ENCODE assay signal across 8 mouse cellular contexts in the genomic region with DNA sequence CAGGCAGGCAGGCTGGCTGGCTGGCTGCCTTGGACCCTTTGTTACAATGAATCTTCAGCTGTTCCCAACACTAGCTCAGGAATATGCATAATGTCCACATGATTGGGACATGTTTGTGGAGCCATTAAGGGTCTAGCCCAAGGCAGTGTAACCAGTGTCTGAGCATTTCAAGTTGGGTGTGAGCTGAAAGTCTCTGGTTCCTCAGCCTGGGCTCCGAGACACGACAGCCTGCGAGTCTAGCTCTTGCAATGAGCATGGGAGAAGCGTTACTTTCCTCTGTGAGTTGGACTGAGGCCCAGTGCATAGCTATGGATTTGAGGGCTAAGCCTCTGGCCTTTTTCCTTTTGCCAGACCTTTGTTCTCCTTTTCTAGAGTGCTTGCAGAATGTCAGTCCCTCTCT. TPM values are rescaled to one million over a fixed set of nuclear protein-coding genes. Genes with fewer than 3 reads are reported as not detected.
DNase-seq lines count a peak whose midpoint lies in the region; ATAC-seq and TF ChIP-seq lines count a peak whose summit lies in the region.

No protein-coding gene starts in this region.

- DNase-seq in cerebellum, postnatal 10 days, result peak; percentile 29 to 45
- DNase-seq in cerebellum, adult 18-20 months, result no peak
- DNase-seq in lung, postnatal 0 days (ENCODE audit: low spot score), result peak; percentile 46
- DNase-seq in lung, postnatal 14 days, result no peak

- no peak for TF ChIP-seq CTCF in lung, postnatal 0 days (IDR thresholded peaks at IDR 0.05)

- peaks cover 8% of the 10 kb centered on the region; the same call in 1 of the 2 replicates for H3K4me1 ChIP-seq in lung, postnatal 0 days (ENCODE audit: insufficient read depth, low read depth, low read length)
- peaks cover 11% of the 10 kb centered on the region for H3K4me1 ChIP-seq in hindbrain, embryonic 16.5 days (ENCODE audit: control insufficient read depth, insufficient read depth, low read depth, low read length)
- H3K4me1 ChIP-seq in stomach, embryonic 15.5 days, result peaks cover 16% of the 10 kb centered on the region

- ATAC-seq in lung, postnatal 0 days, result no peak; the same call in 1 of the 2 replicates
- ATAC-seq in hindbrain, embryonic 16.5 days, result peak; percentile 60
- ATAC-seq in stomach, embryonic 15.5 days (ENCODE audit: insufficient read depth, low FRiP score, low read depth), result peak; percentile 12; the same call in 1 of the 2 replicates
- no peak for ATAC-seq in CD4-positive, CD25-positive, alpha-beta regulatory T cell, adult 4 months
- no peak for ATAC-seq in granulocyte monocyte progenitor cell, adult 5-6 weeks (replicated peaks; ENCODE audit: poor library complexity, severe bottlenecking)

- H3K4me2 ChIP-seq in lung, postnatal 0 days (replicated peaks; ENCODE audit: low read depth, low read length), result no peak overlapping the region
- no peak overlapping the region for H3K4me2 ChIP-seq in hindbrain, embryonic 16.5 days (ENCODE audit: low read length)
- no peak overlapping the region for H3K4me2 ChIP-seq in stomach, embryonic 15.5 days

- 19% methylated on average over 4 of the region's 4 CpGs for WGBS in lung, postnatal 0 days
- 21% methylated on average over 4 of the region's 4 CpGs for WGBS in hindbrain, embryonic 16.5 days
- WGBS in stomach, embryonic 15.5 days, result 39% methylated on average over 4 of the region's 4 CpGs

- H3K36me3 ChIP-seq in lung, postnatal 0 days (ENCODE audit: insufficient read depth, low read length), result no peaks in the 10 kb centered on the region; the same call in 1 of the 2 replicates
- no peaks in the 10 kb centered on the region for H3K36me3 ChIP-seq in hindbrain, embryonic 16.5 days (ENCODE audit: control insufficient read depth, insufficient read depth, low read length)
- H3K36me3 ChIP-seq in stomach, embryonic 15.5 days, result no peaks in the 10 kb centered on the region

- no peak overlapping the region for H3K9ac ChIP-seq in lung, postnatal 0 days (replicated peaks; ENCODE audit: low read depth)
- no peak overlapping the region for H3K9ac ChIP-seq in hindbrain, embryonic 16.5 days (ENCODE audit: low read depth, low read length)
- no peak overlapping the region for H3K9ac ChIP-seq in stomach, embryonic 15.5 days

- no peak overlapping the region for H3K27ac ChIP-seq in lung, postnatal 0 days (ENCODE audit: low read length)
- H3K27ac ChIP-seq in hindbrain, embryonic 16.5 days (ENCODE audit: low read depth, low read length), result peak overlapping the region; percentile 63; the same call in 1 of the 2 replicates
- peak overlapping the region; percentile 55 for H3K27ac ChIP-seq in stomach, embryonic 15.5 days

- TF ChIP-seq EP300 in lung, postnatal 0 days (IDR thresholded peaks at IDR 0.05), result no peak

- H3K9me3 ChIP-seq in lung, postnatal 0 days (ENCODE audit: low read length), result no peaks in the 10 kb centered on the region
- no peaks in the 10 kb centered on the region for H3K9me3 ChIP-seq in hindbrain, embryonic 16.5 days (ENCODE audit: control insufficient read depth, low read length)
- no peaks in the 10 kb centered on the region for H3K9me3 ChIP-seq in stomach, embryonic 15.5 days

- no peaks in the 10 kb centered on the region for H3K27me3 ChIP-seq in lung, postnatal 0 days (replicated peaks; ENCODE audit: insufficient read depth, low read length)
- H3K27me3 ChIP-seq in hindbrain, embryonic 16.5 days (replicated peaks; ENCODE audit: control insufficient read depth, insufficient read depth, low read length), result no peaks in the 10 kb centered on the region
- no peaks in the 10 kb centered on the region for H3K27me3 ChIP-seq in stomach, embryonic 15.5 days (replicated peaks)

- no peak overlapping the region for H3K4me3 ChIP-seq in lung, postnatal 0 days (ENCODE audit: low read depth, low read length)
- no peak overlapping the region for H3K4me3 ChIP-seq in hindbrain, embryonic 16.5 days (ENCODE audit: low read length)
- H3K4me3 ChIP-seq in stomach, embryonic 15.5 days (replicated peaks), result no peak overlapping the region

RNA-seq across cellular contexts. Expression of a gene that starts 35.6 kb away (rescaled TPM):
- 9.2 and 11.6 TPM in 2 replicates for polyA plus RNA-seq in lung, postnatal 0 days (2015; fragmentation: Nextera tagmentation; extraction: Ambion mirVana)
- polyA plus RNA-seq in hindbrain, embryonic 16.5 days (2015; fragmentation: Nextera tagmentation; extraction: Ambion mirVana), result 5.4 and 5.6 TPM in 2 replicates
- polyA plus RNA-seq in stomach, embryonic 15.5 days (2015; fragmentation: Nextera tagmentation; extraction: Ambion mirVana), result 9.4 and 13.1 TPM in 2 replicates
- 10 to 100 TPM; 15.1 to 24.4 TPM for polyA plus RNA-seq in CD4-positive, CD25-positive, alpha-beta regulatory T cell, adult 4 months (2017; shearing (Covaris generic))
- total RNA-seq in granulocyte monocyte progenitor cell, adult 5-6 weeks (2014; fragmentation: Nextera tagmentation), result 55.2 and 56.4 TPM in 2 replicates
- 85.0 and 94.5 TPM in 2 replicates for total RNA-seq in granulocyte monocyte progenitor cell, adult 5-6 weeks (2017)

Comparison
In these comparisons a context has a peak if more than half of its experiments do, and no peak if none do; other contexts are left out.
1. DNase-seq: peak in cerebellum, postnatal 10 days (2 of 2) and lung, postnatal 0 days (single experiment); none in cerebellum, adult 18-20 months (0 of 2) and lung, postnatal 14 days (single experiment).
2. ATAC-seq: peak in hindbrain, embryonic 16.5 days (single experiment) and stomach, embryonic 15.5 days (single experiment); none in lung, postnatal 0 days (single experiment), CD4-positive, CD25-positive, alpha-beta regulatory T cell, adult 4 months (single experiment) and granulocyte monocyte progenitor cell, adult 5-6 weeks (single experiment).